10 mouse cellular contexts compared by ENCODE assay signal in genomic region chr14:21522312-21522978, GRCm38 (mm10). TPM values are rescaled to one million over a fixed set of nuclear protein-coding genes. Genes with fewer than 3 reads are reported as not detected.
DNase-seq lines count a peak whose midpoint lies in the region; ATAC-seq and TF ChIP-seq lines count a peak whose summit lies in the region.
"Had no signal": no experiment of that assay in that cellular context is flagged by ENCODE, and none has a peak within 500 bp of the region (broad histone marks: within the 10 kb centered on the region; RNA-seq: fewer than 3 reads in every experiment).

No protein-coding gene starts in this region.

- 68% methylated on average over 16 of the region's 16 CpGs for WGBS in intestine, postnatal 0 days
- 90% methylated on average over 16 of the region's 16 CpGs for WGBS in intestine, embryonic 16.5 days

- no peak overlapping the region for H3K27ac ChIP-seq in intestine, postnatal 0 days (ENCODE audit: low read depth, low read length)
- H3K27ac ChIP-seq in intestine, embryonic 16.5 days (ENCODE audit: low read length): no peak overlapping the region
- H3K27ac ChIP-seq: hindbrain, postnatal 0 days had no signal

- H3K36me3 ChIP-seq in intestine, postnatal 0 days (ENCODE audit: control insufficient read depth, insufficient read depth): peaks cover 4% of the 10 kb centered on the region; the same call in 1 of the 2 replicates
- peaks cover 1% of the 10 kb centered on the region; the same call in 1 of the 2 replicates for H3K36me3 ChIP-seq in intestine, embryonic 16.5 days (ENCODE audit: control insufficient read depth, insufficient read depth, low read length)

- H3K27me3 ChIP-seq in intestine, postnatal 0 days (replicated peaks; ENCODE audit: control insufficient read depth, insufficient read depth, low read length): no peaks in the 10 kb centered on the region
- no peaks in the 10 kb centered on the region for H3K27me3 ChIP-seq in intestine, embryonic 16.5 days (replicated peaks; ENCODE audit: control insufficient read depth, insufficient read depth, low read length)
- H3K27me3 ChIP-seq: lung, embryonic 15.5 days had no signal

- no peaks in the 10 kb centered on the region for H3K9me3 ChIP-seq in intestine, postnatal 0 days (ENCODE audit: control insufficient read depth)
- no peaks in the 10 kb centered on the region for H3K9me3 ChIP-seq in intestine, embryonic 16.5 days (ENCODE audit: control insufficient read depth, low read length)
- H3K9me3 ChIP-seq: lung, embryonic 15.5 days had no signal

- no peak for TF ChIP-seq CTCF in intestine, postnatal 0 days (IDR thresholded peaks at IDR 0.05; ENCODE audit: low read depth)

- peaks cover 21% of the 10 kb centered on the region; the same call in 1 of the 2 replicates for H3K4me1 ChIP-seq in intestine, postnatal 0 days (replicated peaks; ENCODE audit: control insufficient read depth, insufficient read depth, low read length)
- peaks cover 22% of the 10 kb centered on the region for H3K4me1 ChIP-seq in intestine, embryonic 16.5 days (ENCODE audit: control insufficient read depth, insufficient read depth, low read length)

- H3K4me3 ChIP-seq in intestine, postnatal 0 days (ENCODE audit: low read depth, low read length): no peak overlapping the region
- H3K4me3 ChIP-seq in intestine, embryonic 16.5 days (ENCODE audit: low read length): no peak overlapping the region
- H3K4me3 ChIP-seq: lung, embryonic 15.5 days had no signal

- DNase-seq in ES-CJ7 (ENCODE audit: low read depth, low spot score) (peak; percentile 67), ZHBTc4 (ENCODE audit: low read depth, low spot score) (peak; percentile 84)
- DNase-seq in lung, postnatal 25 days (ENCODE audit: low spot score): peak; percentile 59
- no peak for DNase-seq in spleen, postnatal 4 days (ENCODE audit: low spot score in 2 of 2)
- DNase-seq: cerebellum, adult 8-10 months had no signal

- H3K4me2 ChIP-seq in intestine, postnatal 0 days (replicated peaks; ENCODE audit: low read depth): peak overlapping the region; percentile 3; the same call in 1 of the 2 replicates
- no peak overlapping the region for H3K4me2 ChIP-seq in intestine, embryonic 16.5 days (ENCODE audit: low read depth, low read length)
- H3K4me2 ChIP-seq: lung, embryonic 15.5 days had no signal

- no peak for ATAC-seq in intestine, postnatal 0 days
- ATAC-seq in intestine, embryonic 16.5 days: no peak
- ATAC-seq in cerebellum, adult (ENCODE audit: insufficient number of reproducible peaks, low FRiP score, low TSS enrichment): no peak
- ATAC-seq: hindbrain, postnatal 0 days had no signal

- H3K9ac ChIP-seq in intestine, postnatal 0 days (ENCODE audit: low read depth, low read length): no peak overlapping the region
- H3K9ac ChIP-seq in intestine, embryonic 16.5 days (ENCODE audit: low read depth, low read length): no peak overlapping the region
- H3K9ac ChIP-seq: lung, embryonic 15.5 days had no signal

RNA-seq across cellular contexts. Expression of gene Kat6b, which starts 41.2 kb away (rescaled TPM):
- 4.8 and 5.5 TPM in 2 replicates for polyA plus RNA-seq in intestine, postnatal 0 days (2015; fragmentation: Nextera tagmentation; extraction: Ambion mirVana)
- polyA plus RNA-seq in intestine, embryonic 16.5 days (2015; fragmentation: Nextera tagmentation; extraction: Ambion mirVana): 7.1 and 8.0 TPM in 2 replicates

Comparison
In these comparisons a context has a peak if more than half of its experiments do, and no peak if none do; other contexts are left out.
1. DNase-seq: peak in ES-CJ7 (single experiment), ZHBTc4 (single experiment) and lung, postnatal 25 days (single experiment); none in spleen, postnatal 4 days (0 of 2).